Mouse (Mus musculus): Measurements from ENCODE around the gene Twist1. TPM values are rescaled to one million over a fixed set of nuclear protein-coding genes. Genes with fewer than 3 reads are reported as not detected.

Twist1 gene
- 20.2 and 23.3 TPM in 2 replicates for polyA plus RNA-seq (2012; ENCODE audit: insufficient read depth, insufficient read length, missing spikeins)

DNA sequence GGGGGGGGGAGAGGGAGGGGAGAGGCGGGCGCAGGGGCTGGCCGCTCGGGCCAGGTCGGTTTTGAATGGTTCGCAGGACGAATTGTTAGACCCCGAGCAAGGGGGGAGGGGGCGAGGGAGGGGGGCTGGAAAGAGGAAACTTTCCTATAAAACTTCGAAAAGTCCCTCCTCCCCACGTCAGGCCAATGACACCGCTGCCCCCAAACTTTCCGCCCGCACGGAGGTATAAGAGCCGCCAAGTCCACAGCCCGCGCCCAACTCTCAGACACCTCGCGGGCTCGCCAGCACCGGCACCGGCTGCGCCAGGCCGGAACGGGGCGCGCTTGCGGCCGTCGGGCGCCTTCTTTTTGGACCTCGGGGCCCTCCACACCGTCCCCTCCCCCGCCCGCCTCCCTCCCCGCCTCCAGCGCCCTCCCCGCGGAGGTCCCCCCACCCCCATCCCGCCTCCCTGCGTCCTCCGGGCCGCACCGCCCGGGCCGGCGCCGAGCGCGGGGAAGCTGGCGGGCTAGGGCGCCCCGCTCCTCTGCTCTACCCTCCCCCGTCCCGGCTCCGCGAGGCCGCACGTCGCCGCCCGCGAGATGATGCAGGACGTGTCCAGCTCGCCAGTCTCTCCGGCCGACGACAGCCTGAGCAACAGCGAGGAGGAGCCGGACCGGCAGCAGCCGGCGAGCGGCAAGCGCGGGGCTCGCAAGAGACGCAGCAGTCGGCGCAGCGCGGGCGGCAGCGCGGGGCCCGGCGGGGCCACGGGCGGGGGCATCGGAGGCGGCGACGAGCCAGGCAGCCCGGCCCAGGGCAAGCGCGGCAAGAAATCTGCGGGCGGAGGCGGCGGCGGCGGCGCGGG is at the start of gene Twist1:
Gene Twist1, plus strand, starts transcription at position 272 of the 841 bp plus-strand sequence.
- peaks cover 5% of the 10 kb centered on the region; the same call in 1 of the 2 replicates for H3K4me1 ChIP-seq (ENCODE audit: control insufficient read depth, insufficient read depth, insufficient read length, low read length)
- H3K4me3 ChIP-seq (ENCODE audit: insufficient read depth, low read depth, low read length) = peak within 1 kb of the TSS; percentile 92
- peak within 1 kb of the TSS; percentile 80 for H3K27ac ChIP-seq (replicated peaks; ENCODE audit: low read depth, low read length)

DNA sequence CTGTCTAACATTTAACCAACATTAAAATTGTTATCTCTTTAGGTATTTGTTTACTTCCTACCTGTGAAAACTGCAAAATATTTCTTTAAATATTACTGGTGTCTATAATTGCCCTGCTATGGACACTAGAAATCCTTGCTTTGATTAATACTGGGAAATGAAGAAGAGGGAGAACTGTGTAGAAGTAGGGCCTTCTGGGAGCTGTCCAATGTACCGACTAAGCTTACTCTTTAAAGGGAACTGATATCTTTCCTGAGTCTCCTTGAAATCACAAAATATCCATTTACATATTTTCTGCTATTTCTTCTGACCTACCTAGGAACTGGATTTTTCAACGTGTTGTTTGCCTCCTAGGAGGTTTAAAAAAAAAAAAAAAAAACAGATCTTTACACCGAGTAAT is 30.7 kb upstream of the Twist1 start:
- no peak overlapping the region for H3K27ac ChIP-seq (replicated peaks; ENCODE audit: low read depth, low read length)
- H3K4me1 ChIP-seq (ENCODE audit: control insufficient read depth, insufficient read depth, insufficient read length, low read length) = peaks cover 3% of the 10 kb centered on the region; the same call in 1 of the 2 replicates
- no peak overlapping the region for H3K4me3 ChIP-seq (ENCODE audit: insufficient read depth, low read depth, low read length)

DNA sequence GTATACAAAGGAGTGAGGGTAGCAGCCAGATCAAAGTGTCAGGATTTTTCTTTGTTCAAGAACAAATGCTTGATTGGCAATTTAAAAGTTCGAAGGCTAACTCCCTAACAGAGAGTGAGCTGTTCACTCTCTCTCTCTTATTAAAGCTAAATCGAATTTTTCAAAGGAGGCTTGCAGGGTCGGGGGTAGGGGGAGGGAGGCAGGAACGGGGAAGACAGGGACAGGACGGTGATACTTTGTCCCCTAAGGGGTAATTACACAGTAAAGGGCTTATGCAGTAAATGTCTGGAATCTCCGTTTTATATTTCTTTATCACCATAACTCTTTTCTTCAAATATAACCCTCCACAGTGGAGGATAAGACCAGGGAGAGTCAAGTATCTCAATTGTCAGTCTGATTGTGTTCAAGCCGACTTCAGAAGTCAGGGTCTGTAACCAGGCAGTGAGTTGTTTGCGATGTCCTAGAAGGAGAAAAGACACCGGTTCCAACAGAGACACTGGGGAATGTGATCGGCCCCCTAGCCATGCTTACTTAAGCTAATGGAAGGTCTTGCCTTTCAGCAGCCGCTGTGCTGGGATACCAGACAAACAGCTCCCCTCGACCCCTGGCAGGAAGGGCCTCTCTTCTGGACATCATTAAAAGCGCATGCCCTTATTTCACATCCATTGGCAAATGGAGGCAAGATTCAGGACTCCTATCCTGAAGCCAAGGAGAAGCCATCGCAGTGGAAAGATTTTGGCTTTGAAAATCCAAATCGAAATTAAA is 30.0 kb upstream of the Twist1 start:
- peaks cover 3% of the 10 kb centered on the region; the same call in 1 of the 2 replicates for H3K4me1 ChIP-seq (ENCODE audit: control insufficient read depth, insufficient read depth, insufficient read length, low read length)
- no peak overlapping the region for H3K27ac ChIP-seq (replicated peaks; ENCODE audit: low read depth, low read length)
- H3K4me3 ChIP-seq (ENCODE audit: insufficient read depth, low read depth, low read length) = no peak overlapping the region

DNA sequence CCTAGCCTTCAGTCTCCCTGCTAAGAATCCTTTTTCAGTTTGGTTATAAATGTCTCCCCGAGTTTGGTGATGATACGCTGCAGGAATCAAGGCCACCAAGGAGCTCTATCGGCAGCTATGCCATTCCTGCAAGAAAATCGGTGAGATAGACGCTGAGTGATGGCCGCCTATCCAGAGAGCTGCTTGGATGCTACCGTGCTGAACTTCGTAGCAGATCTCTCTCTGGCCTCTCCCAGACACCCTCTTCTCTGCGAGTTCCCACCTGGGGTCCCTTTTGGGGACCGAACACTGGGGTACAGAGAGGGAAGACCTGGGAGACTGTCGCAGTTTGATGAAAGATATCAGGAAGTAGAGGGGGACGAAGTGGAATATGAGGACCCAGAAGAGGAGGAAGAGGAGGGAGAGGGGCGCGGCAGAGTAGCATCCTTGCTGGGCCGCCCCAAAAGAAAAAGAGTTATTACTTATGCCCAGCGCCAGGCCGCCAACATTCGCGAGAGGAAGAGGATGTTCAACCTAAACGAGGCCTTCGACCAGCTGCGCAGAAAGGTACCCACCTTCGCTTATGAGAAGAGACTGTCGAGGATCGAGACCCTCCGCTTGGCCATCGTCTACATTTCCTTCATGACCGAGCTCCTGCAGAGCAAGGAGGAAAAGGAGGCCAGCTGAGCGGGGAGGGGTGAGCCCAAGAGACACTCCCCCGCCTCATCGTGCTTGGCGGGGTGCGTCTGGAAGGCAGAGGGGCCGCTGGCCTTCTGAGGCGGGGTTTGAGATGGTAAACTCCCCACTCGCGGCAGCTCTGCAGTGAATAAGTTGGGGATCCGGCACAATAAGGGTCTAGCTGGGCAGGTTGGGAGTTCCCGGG is 28.9 kb upstream of the Twist1 start, which contains the start of gene Ferd3l:
Gene Ferd3l, plus strand, starts transcription at position 95 of the 862 bp plus-strand sequence.
- no peak within 1 kb of the TSS for H3K27ac ChIP-seq (replicated peaks; ENCODE audit: low read depth, low read length)
- no peak within 1 kb of the TSS for H3K4me3 ChIP-seq (ENCODE audit: insufficient read depth, low read depth, low read length)
- H3K4me1 ChIP-seq (ENCODE audit: control insufficient read depth, insufficient read depth, insufficient read length, low read length) = peaks cover 3% of the 10 kb centered on the region; the same call in 1 of the 2 replicates

DNA sequence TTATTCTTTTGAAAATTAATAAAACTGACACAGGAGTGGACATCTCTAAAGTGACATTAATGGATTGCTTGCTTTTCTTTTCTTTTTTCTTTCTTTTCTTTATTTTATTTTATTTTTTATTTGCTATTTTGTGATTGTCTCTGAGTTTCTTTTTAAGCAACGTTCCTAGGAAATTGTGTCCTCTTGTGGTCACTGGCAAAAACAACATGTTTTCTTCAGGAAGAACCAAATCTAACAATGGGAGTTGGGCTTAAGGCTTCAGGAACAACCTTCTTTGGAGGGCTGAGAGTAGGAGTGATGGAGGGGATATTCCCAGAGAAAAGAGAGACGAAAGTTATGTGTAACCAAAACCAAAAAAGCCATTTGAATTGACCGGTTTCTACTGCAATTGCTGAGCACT is 4.6 kb upstream of the Twist1 start:
- Histone ChIP-seq H3K4me3 (ENCODE audit: insufficient read depth, low read depth, low read length) (no peak overlapping the region), H3K4me1 (ENCODE audit: control insufficient read depth, insufficient read depth, insufficient read length, low read length) (peaks cover 3% of the 10 kb centered on the region; the same call in 1 of the 2 replicates), H3K27ac (replicated peaks; ENCODE audit: low read depth, low read length) (no peak overlapping the region)

DNA sequence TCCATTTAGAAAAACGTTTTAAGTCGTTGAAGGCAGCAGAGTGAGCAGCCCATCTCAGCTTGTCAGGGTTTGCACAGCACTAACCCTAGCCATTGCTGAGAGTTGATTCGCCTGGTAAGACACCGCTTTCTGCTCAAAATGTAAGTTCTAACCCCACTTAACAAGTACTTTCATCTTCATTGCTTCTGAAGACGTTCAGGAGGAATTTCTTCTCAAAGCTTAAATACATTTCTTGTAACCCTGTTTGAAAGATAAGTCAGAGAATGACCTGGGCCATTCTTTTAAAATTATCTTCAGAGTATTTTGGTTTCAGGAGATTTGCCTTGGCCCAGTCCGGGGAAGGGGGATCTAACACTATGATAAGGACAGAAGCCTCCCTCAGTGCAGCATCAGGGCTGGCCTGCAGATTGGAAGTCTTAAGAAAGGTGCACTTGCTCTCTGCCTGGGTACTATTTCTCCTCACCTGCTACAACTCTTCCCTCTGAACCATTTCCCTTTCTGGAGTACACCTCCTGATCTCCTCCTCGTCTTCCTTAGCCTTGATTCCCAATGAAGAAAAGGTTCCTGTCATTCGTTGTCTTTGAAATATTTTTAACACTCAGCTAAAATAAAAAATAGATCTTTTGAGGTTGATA is 2.4 kb upstream of the Twist1 start:
- Histone ChIP-seq H3K4me1 (ENCODE audit: control insufficient read depth, insufficient read depth, insufficient read length, low read length) (peaks cover 5% of the 10 kb centered on the region; the same call in 1 of the 2 replicates), H3K27ac (replicated peaks; ENCODE audit: low read depth, low read length) (no peak overlapping the region), H3K4me3 (ENCODE audit: insufficient read depth, low read depth, low read length) (no peak overlapping the region)

DNA sequence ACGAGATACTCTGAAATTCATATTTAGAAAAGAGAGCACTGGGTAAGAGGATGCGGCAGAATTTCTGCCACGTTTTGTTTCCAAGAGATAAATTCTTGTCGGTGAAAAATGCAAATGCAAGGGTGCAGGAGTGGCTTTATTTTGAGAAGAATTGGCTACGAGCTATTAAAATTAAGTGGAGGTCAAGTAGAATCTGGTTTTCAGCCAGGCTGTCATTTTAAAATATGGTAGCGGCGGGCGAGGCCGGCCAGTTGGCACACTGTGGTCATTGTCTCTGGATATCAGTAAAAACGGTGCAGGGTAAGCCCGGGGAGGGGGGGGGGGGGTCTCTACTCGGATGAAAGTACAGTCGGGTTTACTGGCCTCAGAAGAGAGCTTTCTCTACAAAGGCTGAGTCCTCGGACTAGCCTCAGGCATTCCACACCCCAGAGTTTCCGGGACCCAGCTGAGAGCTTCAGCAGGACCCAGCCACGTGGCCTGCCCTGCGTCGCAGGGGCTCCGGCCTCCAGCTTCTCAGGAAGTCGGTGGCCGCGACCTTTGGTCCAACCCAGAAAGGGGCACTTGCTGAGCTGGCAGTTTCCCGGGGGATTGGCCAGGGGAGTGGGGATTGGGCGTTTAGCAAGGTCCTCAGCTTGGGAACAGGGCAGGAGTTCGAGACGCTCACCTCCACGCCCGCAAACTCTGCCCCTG is 1.7 kb upstream of the Twist1 start:
- no peak overlapping the region for H3K27ac ChIP-seq (replicated peaks; ENCODE audit: low read depth, low read length)
- H3K4me3 ChIP-seq (ENCODE audit: insufficient read depth, low read depth, low read length) = peak overlapping the region; percentile 23; the same call in 1 of the 2 replicates
- peaks cover 5% of the 10 kb centered on the region; the same call in 1 of the 2 replicates for H3K4me1 ChIP-seq (ENCODE audit: control insufficient read depth, insufficient read depth, insufficient read length, low read length)

DNA sequence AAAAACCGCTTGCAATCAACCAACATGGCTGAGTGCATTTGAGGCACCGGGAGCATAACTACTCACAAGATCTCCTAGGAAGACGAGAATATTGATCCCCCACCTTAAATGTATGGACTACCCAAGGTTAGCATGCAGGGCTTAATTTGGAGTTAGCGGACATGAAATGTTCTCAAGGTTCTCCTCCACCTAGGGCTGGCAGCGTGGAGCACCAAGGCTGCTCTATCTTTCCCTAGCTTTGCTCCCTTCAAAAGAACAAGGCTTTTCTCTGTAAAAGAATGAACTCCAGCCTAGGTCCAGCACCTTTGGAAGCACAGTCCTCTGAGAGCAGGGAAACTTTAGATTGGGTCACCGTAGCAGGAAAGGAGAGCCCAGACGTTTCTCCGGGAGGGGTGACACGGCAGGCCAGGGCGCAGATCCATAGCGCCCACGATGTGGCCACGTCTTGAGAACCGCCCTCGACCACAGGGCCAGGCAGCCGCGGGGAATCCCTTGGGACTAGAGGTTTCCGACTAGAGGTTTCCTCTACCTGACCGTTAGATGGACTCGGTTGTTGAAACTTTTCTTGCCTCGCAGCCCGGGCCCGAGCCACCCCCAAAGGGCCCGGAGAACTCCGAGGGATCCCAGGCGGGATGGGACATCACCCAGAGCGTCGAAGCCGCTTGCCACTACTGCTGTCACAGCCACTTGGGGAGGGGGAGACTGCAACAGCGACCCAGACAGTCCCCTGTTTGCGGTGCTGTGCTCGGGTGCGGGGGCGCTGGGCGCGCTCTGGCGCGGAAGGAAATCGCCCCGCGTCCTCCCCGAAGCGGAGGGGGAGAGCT is 683 bp upstream of the Twist1 start:
- Histone ChIP-seq H3K4me1 (ENCODE audit: control insufficient read depth, insufficient read depth, insufficient read length, low read length) (peaks cover 5% of the 10 kb centered on the region; the same call in 1 of the 2 replicates), H3K27ac (replicated peaks; ENCODE audit: low read depth, low read length) (peak overlapping the region; percentile 80), H3K4me3 (ENCODE audit: insufficient read depth, low read depth, low read length) (peak overlapping the region; percentile 73)

DNA sequence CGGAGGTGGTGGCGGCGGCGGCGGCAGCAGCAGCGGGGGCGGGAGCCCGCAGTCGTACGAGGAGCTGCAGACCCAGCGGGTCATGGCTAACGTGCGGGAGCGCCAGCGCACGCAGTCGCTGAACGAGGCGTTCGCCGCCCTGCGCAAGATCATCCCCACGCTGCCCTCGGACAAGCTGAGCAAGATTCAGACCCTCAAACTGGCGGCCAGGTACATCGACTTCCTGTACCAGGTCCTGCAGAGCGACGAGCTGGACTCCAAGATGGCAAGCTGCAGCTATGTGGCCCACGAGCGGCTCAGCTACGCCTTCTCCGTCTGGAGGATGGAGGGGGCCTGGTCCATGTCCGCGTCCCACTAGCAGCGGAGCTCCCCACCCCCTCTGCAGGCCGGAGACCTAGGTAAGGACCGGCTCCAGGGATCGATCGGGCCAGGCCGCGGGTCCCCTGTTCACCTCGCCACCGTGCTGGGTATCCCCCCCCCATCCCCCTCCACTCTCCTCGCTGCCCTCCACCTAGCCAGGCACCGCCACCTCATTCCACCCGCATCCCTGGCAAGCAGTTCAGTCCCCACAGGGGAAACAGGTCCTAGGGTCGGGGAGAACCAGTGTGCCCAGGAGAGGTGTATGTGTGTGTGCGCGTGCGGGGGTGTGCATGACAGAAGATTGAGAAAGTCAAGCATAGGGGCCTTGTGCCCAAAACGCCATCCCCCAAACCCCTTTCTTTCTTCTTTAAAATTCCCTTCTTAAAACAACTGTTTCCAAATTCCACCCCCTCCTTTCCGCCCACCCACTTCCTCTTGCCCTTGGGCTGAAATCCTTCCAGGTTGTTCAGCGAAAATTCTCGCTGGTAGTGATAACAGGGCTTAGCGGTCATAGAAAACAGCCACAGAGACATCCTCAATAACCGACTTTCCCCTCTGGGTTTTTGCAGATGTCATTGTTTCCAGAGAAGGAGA is 1.0 kb downstream of the Twist1 start:
- H3K4me3 ChIP-seq (ENCODE audit: insufficient read depth, low read depth, low read length) = peak overlapping the region; percentile 92
- peak overlapping the region; percentile 27 for H3K27ac ChIP-seq (replicated peaks; ENCODE audit: low read depth, low read length)
- H3K4me1 ChIP-seq (ENCODE audit: control insufficient read depth, insufficient read depth, insufficient read length, low read length) = peaks cover 5% of the 10 kb centered on the region; the same call in 1 of the 2 replicates

DNA sequence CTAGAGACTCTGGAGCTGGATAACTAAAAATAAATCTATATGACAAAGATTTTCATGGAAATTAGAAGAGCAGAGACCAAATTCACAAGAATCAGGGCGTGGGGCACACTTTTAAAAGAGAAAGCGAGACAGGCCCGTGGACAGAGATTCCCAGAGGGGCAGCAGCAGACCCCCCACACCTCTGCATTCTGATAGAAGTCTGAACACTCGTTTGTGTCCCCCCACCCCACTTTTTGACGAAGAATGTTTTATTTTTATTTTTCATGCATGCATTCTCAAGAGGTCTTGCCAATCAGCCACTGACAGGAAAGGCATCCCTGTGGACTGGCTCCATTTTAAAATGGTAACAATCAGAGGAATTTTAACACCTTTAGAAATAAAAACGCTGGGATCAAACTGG is 1.7 kb downstream of the Twist1 start:
- H3K4me3 ChIP-seq (ENCODE audit: insufficient read depth, low read depth, low read length) = peak overlapping the region; percentile 92
- no peak overlapping the region for H3K27ac ChIP-seq (replicated peaks; ENCODE audit: low read depth, low read length)
- peaks cover 5% of the 10 kb centered on the region; the same call in 1 of the 2 replicates for H3K4me1 ChIP-seq (ENCODE audit: control insufficient read depth, insufficient read depth, insufficient read length, low read length)

DNA sequence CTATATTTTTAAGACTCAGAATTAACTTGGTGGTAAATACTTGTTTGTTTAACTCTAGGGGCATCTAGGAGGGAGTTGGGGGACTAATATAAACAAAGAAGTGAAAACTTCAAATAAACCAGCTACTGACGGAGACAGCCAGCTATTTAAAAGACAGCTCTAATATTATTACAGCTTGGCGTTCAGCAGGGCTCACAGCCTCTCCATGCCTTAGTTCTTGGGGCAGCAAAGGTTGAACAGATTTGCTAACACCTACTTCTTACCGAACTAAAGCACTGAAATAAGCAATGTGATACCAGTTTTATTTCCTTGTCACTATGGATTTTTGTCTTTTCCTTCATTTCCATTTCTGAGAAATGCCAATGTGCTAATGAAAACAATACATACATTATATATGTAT is 2.4 kb downstream of the Twist1 start:
- Histone ChIP-seq H3K4me3 (ENCODE audit: insufficient read depth, low read depth, low read length) (peak overlapping the region; percentile 19; the same call in 1 of the 2 replicates), H3K27ac (replicated peaks; ENCODE audit: low read depth, low read length) (no peak overlapping the region), H3K4me1 (ENCODE audit: control insufficient read depth, insufficient read depth, insufficient read length, low read length) (peaks cover 5% of the 10 kb centered on the region; the same call in 1 of the 2 replicates)

DNA sequence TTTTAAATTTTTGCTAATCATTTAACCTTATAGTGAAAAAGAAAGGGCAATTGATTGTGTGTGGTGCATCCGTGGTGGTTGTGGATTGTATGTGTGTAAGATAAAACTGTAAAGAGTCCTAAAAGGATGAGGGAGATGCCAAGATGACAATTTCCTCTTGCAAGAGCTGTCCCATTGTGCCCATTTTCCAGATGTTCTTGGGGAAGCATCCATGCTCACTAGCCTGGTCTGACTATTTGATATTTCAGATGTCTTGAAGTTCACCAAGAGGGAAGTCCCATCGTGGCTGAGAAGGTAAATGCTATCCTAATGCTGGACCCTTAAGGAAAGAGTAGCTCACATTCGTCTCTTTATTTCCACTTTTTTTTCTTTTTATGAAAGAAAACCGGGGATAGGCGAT is 3.5 kb downstream of the Twist1 start:
- Histone ChIP-seq H3K4me3 (ENCODE audit: insufficient read depth, low read depth, low read length) (no peak overlapping the region), H3K27ac (replicated peaks; ENCODE audit: low read depth, low read length) (no peak overlapping the region), H3K4me1 (ENCODE audit: control insufficient read depth, insufficient read depth, insufficient read length, low read length) (peaks cover 5% of the 10 kb centered on the region; the same call in 1 of the 2 replicates)
